Mouse (Mus musculus) lung, embryonic 14.5 days (tissue): ENCODE results near the gene Clec2l. TPM values are rescaled to one million over a fixed set of nuclear protein-coding genes. Genes with fewer than 3 reads are reported as not detected.

Experiments
- ATAC-seq: fragments of 200-750 bp; cut with Nextera tagmentation; 2 replicates; pipeline ENCODE4 v1.8.0; 2017; ENCODE audit warnings: mild to moderate bottlenecking, moderate TSS enrichment, moderate library complexity; ENCODE audit not compliant: insufficient read depth
- DNase-seq: peaks from one replicate; pipeline ENCODE4 v3.0.0-alpha.2; 2015
- H3K27ac ChIP-seq: fragments of 300-500 bp; sonication (generic); 2 replicates; pipeline ENCODE4 v1.5.1; 2014; ENCODE audit warnings: low read depth, mild to moderate bottlenecking, moderate library complexity
- H3K27me3 ChIP-seq: fragments of 300-500 bp; sonication (generic); 2 replicates; pipeline ENCODE4 v1.6.1; 2014; ENCODE audit warnings: low read length, control low read depth; ENCODE audit not compliant: insufficient read depth
- H3K36me3 ChIP-seq: fragments of 300-500 bp; sonication (generic); 2 replicates; pipeline ENCODE4 v1.6.1; 2014; ENCODE audit warnings: control low read depth; ENCODE audit not compliant: insufficient read depth
- H3K4me1 ChIP-seq: fragments of 300-500 bp; sonication (generic); 2 replicates; pipeline ENCODE4 v1.6.1; 2014; ENCODE audit warnings: antibody characterized with exemption, control low read depth; ENCODE audit not compliant: insufficient read depth
- H3K4me2 ChIP-seq: fragments of 300-500 bp; sonication (generic); 2 replicates; pipeline ENCODE4 v1.6.1; 2014; ENCODE audit warnings: mild to moderate bottlenecking
- H3K4me3 ChIP-seq: fragments of 300-500 bp; sonication (generic); 2 replicates; pipeline ENCODE4 v1.5.1; 2014; ENCODE audit warnings: low read depth, low read length
- H3K9ac ChIP-seq: fragments of 300-500 bp; sonication (generic); 2 replicates; pipeline ENCODE4 v1.6.1; 2014
- H3K9me3 ChIP-seq: fragments of 300-500 bp; sonication (generic); 2 replicates; pipeline ENCODE4 v1.6.1; 2016; ENCODE audit warnings: low read depth, low read length, control low read depth
- CTCF ChIP-seq: IDR thresholded peaks from 2 replicates; pipeline ENCODE4 v1.5.1; 2016; ENCODE audit warnings: antibody characterized with exemption, low read depth
- WGBS: fragments of 180-500 bp; shearing (Covaris S2); extraction: QIAGEN DNeasy Blood & Tissue Kit; methylation state at CpG from one replicate; pipeline ENCODE4 v1.1.7; 2014; 5-methylcytosine and 5-hydroxymethylcytosine counted together
- polyA plus RNA-seq: library from polyadenylated mRNA; unstranded; fragments of >200 nt; fragmentation: Nextera tagmentation; extraction: Ambion mirVana; gene quantifications from 2 replicates; pipeline ENCODE4 v1.2.1, GENCODE M21; 2014

Gene Clec2l
- polyA plus RNA-seq, 1 experiment from 2014 or later, result 3.1 TPM

- Histone ChIP-seq H3K27ac (no peak overlapping the region), H3K27me3 (no peaks in the 10 kb centered on the region), H3K36me3 (peaks cover 11% of the 10 kb centered on the region), H3K4me3 (no peak overlapping the region), H3K4me2 (no peak overlapping the region), H3K9me3 (no peaks in the 10 kb centered on the region), H3K4me1 (no peaks in the 10 kb centered on the region), H3K9ac (no peak overlapping the region)
- DNase-seq (no peak), ATAC-seq (no peak)
- WGBS, result 78% methylated on average over 4 of the region's 4 CpGs
- no peak for TF ChIP-seq CTCF
These were observed 27.7 kb downstream of the Clec2l start for GRCm38 (mm10) chr6:38690615-38691014.

GRCm38 (mm10) chr6:38691052-38691451, 28.2 kb downstream of the Clec2l start:
- Histone ChIP-seq H3K9ac (no peak overlapping the region), H3K4me3 (no peak overlapping the region)
- no peak for TF ChIP-seq CTCF

GRCm38 (mm10) chr6:38692556-38692955, 29.7 kb downstream of the Clec2l start:
- H3K27ac ChIP-seq, result no peak overlapping the region
- H3K4me1 ChIP-seq, result no peaks in the 10 kb centered on the region
- H3K9ac ChIP-seq, result no peak overlapping the region
- H3K27me3 ChIP-seq, result no peaks in the 10 kb centered on the region
- TF ChIP-seq CTCF, result no peak
- H3K9me3 ChIP-seq, result no peaks in the 10 kb centered on the region
- H3K4me3 ChIP-seq, result no peak overlapping the region
- H3K36me3 ChIP-seq, result peaks cover 27% of the 10 kb centered on the region
- no peak for ATAC-seq
- DNase-seq, result no peak
- H3K4me2 ChIP-seq, result no peak overlapping the region
- 76% methylated on average over 6 of the region's 6 CpGs for WGBS

More at GRCm38 (mm10) chr6:38691052-38691451, 28.2 kb downstream of the Clec2l start:
- H3K9me3 ChIP-seq, result no peaks in the 10 kb centered on the region
- H3K36me3 ChIP-seq, result peaks cover 13% of the 10 kb centered on the region
- H3K4me1 ChIP-seq, result no peaks in the 10 kb centered on the region
- no peak overlapping the region for H3K4me2 ChIP-seq
- DNase-seq (no peak), ATAC-seq (no peak)
- no peaks in the 10 kb centered on the region for H3K27me3 ChIP-seq
- WGBS, result 87% methylated on average over 5 of the region's 5 CpGs
- H3K27ac ChIP-seq, result no peak overlapping the region

- Histone ChIP-seq H3K27me3 (no peaks in the 10 kb centered on the region), H3K27ac (no peak overlapping the region), H3K9me3 (no peaks in the 10 kb centered on the region), H3K4me2 (no peak overlapping the region), H3K4me3 (no peak overlapping the region), H3K9ac (no peak overlapping the region), H3K36me3 (peaks cover 50% of the 10 kb centered on the region), H3K4me1 (no peaks in the 10 kb centered on the region)
- WGBS, result 29% methylated on average over 9 of the region's 9 CpGs
- DNase-seq (peak; percentile 98), ATAC-seq (peak; percentile 57; the same call in 1 of the 2 replicates)
- peak; percentile 89 for TF ChIP-seq CTCF
These were observed 32.6 kb downstream of the Clec2l start for GRCm38 (mm10) chr6:38695380-38696054.

- Histone ChIP-seq H3K36me3 (peaks cover 54% of the 10 kb centered on the region), H3K4me2 (no peak overlapping the region), H3K27ac (no peak overlapping the region), H3K9ac (no peak overlapping the region), H3K4me1 (no peaks in the 10 kb centered on the region), H3K9me3 (no peaks in the 10 kb centered on the region), H3K4me3 (no peak overlapping the region), H3K27me3 (no peaks in the 10 kb centered on the region)
- WGBS, result 88% methylated on average over 9 of the region's 9 CpGs
- no peak for TF ChIP-seq CTCF
- no peak for ATAC-seq
- no peak for DNase-seq
These were observed 33.7 kb downstream of the Clec2l start for GRCm38 (mm10) chr6:38696570-38696969.

- ATAC-seq (peak; percentile 88), DNase-seq (peak; percentile 82)
- no peaks in the 10 kb centered on the region for H3K27me3 ChIP-seq
- no peak overlapping the region for H3K4me2 ChIP-seq
- no peak for TF ChIP-seq CTCF
- H3K36me3 ChIP-seq, result peaks cover 68% of the 10 kb centered on the region
- H3K4me3 ChIP-seq, result no peak overlapping the region
- H3K4me1 ChIP-seq, result no peaks in the 10 kb centered on the region
- H3K9ac ChIP-seq, result no peak overlapping the region
- H3K9me3 ChIP-seq, result no peaks in the 10 kb centered on the region
- 65% methylated on average over 18 of the region's 18 CpGs for WGBS
- no peak overlapping the region; the same call in 1 of the 2 replicates for H3K27ac ChIP-seq
These were observed 35.5 kb downstream of the Clec2l start for GRCm38 (mm10) chr6:38698233-38698889.

- TF ChIP-seq CTCF, result no peak
- Histone ChIP-seq H3K27me3 (no peaks in the 10 kb centered on the region), H3K9ac (no peak overlapping the region), H3K36me3 (peaks cover 68% of the 10 kb centered on the region), H3K9me3 (no peaks in the 10 kb centered on the region), H3K27ac (no peak overlapping the region), H3K4me3 (no peak overlapping the region), H3K4me1 (no peaks in the 10 kb centered on the region), H3K4me2 (no peak overlapping the region)
- 54% methylated on average over 2 of the region's 2 CpGs for WGBS
- DNase-seq, result no peak
- no peak for ATAC-seq
These were observed 38.6 kb downstream of the Clec2l start for GRCm38 (mm10) chr6:38701421-38701820.
